Comparison of ENCODE assay signal across 19 mouse cellular contexts in the genomic region with DNA sequence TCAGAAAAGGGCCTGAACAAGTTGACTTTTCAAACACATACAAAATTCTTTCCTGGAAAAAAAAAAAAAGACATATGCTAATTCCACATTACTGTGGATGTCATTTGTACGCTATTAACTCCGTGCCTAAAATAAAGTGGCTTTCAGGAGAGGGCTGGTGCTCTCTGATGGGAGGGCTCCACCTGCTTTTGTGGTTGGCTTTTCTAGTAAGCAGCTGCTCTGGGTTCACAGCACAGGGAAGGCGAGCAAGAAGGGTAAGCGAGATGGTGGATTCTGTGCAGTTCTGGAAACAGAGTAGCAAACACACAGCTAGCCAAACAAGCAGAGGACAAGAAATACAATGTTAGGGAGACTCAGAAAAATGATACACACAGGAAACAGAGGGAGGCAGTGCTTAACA. TPM values are rescaled to one million over a fixed set of nuclear protein-coding genes. Genes with fewer than 3 reads are reported as not detected.
DNase-seq lines count a peak whose midpoint lies in the region; ATAC-seq and TF ChIP-seq lines count a peak whose summit lies in the region.
"Had no signal": no experiment of that assay in that cellular context is flagged by ENCODE, and none has a peak within 500 bp of the region (broad histone marks: within the 10 kb centered on the region; RNA-seq: fewer than 3 reads in every experiment).

No protein-coding gene starts in this region.

- H3K9ac ChIP-seq in neural tube, embryonic 12.5 days = no peak overlapping the region
- no peak overlapping the region for H3K9ac ChIP-seq in neural tube, embryonic 15.5 days (replicated peaks)
- H3K9ac ChIP-seq in forebrain, postnatal 0 days = no peak overlapping the region
- H3K9ac ChIP-seq in midbrain, embryonic 12.5 days (replicated peaks) = no peak overlapping the region
- H3K9ac ChIP-seq in intestine, postnatal 0 days (ENCODE audit: low read depth, low read length) = no peak overlapping the region
- no peak overlapping the region for H3K9ac ChIP-seq in kidney, embryonic 16.5 days (replicated peaks; ENCODE audit: low read length)
- H3K9ac ChIP-seq: embryonic facial prominence, embryonic 15.5 days; kidney, embryonic 15.5 days; limb, embryonic 12.5 days; lung, embryonic 14.5 days had no signal

- no peak overlapping the region for H3K4me2 ChIP-seq in neural tube, embryonic 12.5 days (replicated peaks)
- H3K4me2 ChIP-seq in neural tube, embryonic 15.5 days = no peak overlapping the region
- H3K4me2 ChIP-seq in forebrain, postnatal 0 days (ENCODE audit: low read depth) = no peak overlapping the region
- H3K4me2 ChIP-seq in midbrain, embryonic 12.5 days (replicated peaks) = peak overlapping the region; percentile 4; the same call in 1 of the 2 replicates
- no peak overlapping the region for H3K4me2 ChIP-seq in intestine, postnatal 0 days (replicated peaks; ENCODE audit: low read depth)
- H3K4me2 ChIP-seq in kidney, embryonic 16.5 days (replicated peaks; ENCODE audit: low read depth, low read length) = no peak overlapping the region
- H3K4me2 ChIP-seq: embryonic facial prominence, embryonic 15.5 days; kidney, embryonic 15.5 days; limb, embryonic 12.5 days; lung, embryonic 14.5 days had no signal

- H3K36me3 ChIP-seq in neural tube, embryonic 12.5 days = no peaks in the 10 kb centered on the region
- no peaks in the 10 kb centered on the region for H3K36me3 ChIP-seq in neural tube, embryonic 15.5 days
- no peaks in the 10 kb centered on the region for H3K36me3 ChIP-seq in forebrain, postnatal 0 days (ENCODE audit: insufficient read depth)
- no peaks in the 10 kb centered on the region for H3K36me3 ChIP-seq in midbrain, embryonic 12.5 days
- no peaks in the 10 kb centered on the region for H3K36me3 ChIP-seq in intestine, postnatal 0 days (ENCODE audit: control insufficient read depth, insufficient read depth)
- no peaks in the 10 kb centered on the region for H3K36me3 ChIP-seq in kidney, embryonic 16.5 days (ENCODE audit: insufficient read depth, low read length)
- H3K36me3 ChIP-seq: embryonic facial prominence, embryonic 15.5 days; kidney, embryonic 15.5 days; limb, embryonic 12.5 days had no signal

- TF ChIP-seq CTCF in forebrain, postnatal 0 days (IDR thresholded peaks at IDR 0.05; ENCODE audit: low read depth) = no peak
- no peak for TF ChIP-seq CTCF in intestine, postnatal 0 days (IDR thresholded peaks at IDR 0.05; ENCODE audit: low read depth)

- H3K4me3 ChIP-seq in neural tube, embryonic 12.5 days = no peak overlapping the region
- H3K4me3 ChIP-seq in neural tube, embryonic 15.5 days (replicated peaks) = no peak overlapping the region
- H3K4me3 ChIP-seq in forebrain, postnatal 0 days (ENCODE audit: low read depth, low read length) = no peak overlapping the region
- no peak overlapping the region for H3K4me3 ChIP-seq in midbrain, embryonic 12.5 days
- no peak overlapping the region for H3K4me3 ChIP-seq in intestine, postnatal 0 days (ENCODE audit: low read depth, low read length)
- no peak overlapping the region for H3K4me3 ChIP-seq in kidney, embryonic 16.5 days (ENCODE audit: low read length)
- H3K4me3 ChIP-seq: embryonic facial prominence, embryonic 15.5 days; kidney, embryonic 15.5 days; limb, embryonic 12.5 days; megakaryocyte, embryonic 14.5 days had no signal

- ATAC-seq in neural tube, embryonic 12.5 days (ENCODE audit: low FRiP score, low read depth) = 0 out of 2 replicates have a peak, but pooled peaks have one; percentile 37
- ATAC-seq in neural tube, embryonic 15.5 days (ENCODE audit: low FRiP score) = no peak; the same call in 1 of the 2 replicates
- peak; percentile 65 for ATAC-seq in forebrain, postnatal 0 days
- ATAC-seq in midbrain, embryonic 12.5 days (ENCODE audit: low FRiP score, low read depth) = peak; percentile 56; the same call in 1 of the 2 replicates
- no peak for ATAC-seq in intestine, postnatal 0 days
- no peak for ATAC-seq in kidney, embryonic 16.5 days (ENCODE audit: low FRiP score, low TSS enrichment)
- ATAC-seq: Patski had no signal

- H3K27ac ChIP-seq in neural tube, embryonic 12.5 days = no peak overlapping the region
- no peak overlapping the region for H3K27ac ChIP-seq in neural tube, embryonic 15.5 days (replicated peaks)
- no peak overlapping the region for H3K27ac ChIP-seq in forebrain, postnatal 0 days (ENCODE audit: low read depth, low read length)
- H3K27ac ChIP-seq in midbrain, embryonic 12.5 days (replicated peaks) = peak overlapping the region; percentile 21
- H3K27ac ChIP-seq in intestine, postnatal 0 days (ENCODE audit: low read depth, low read length) = no peak overlapping the region
- H3K27ac ChIP-seq in kidney, embryonic 16.5 days (ENCODE audit: low read length) = no peak overlapping the region
- H3K27ac ChIP-seq: kidney, embryonic 15.5 days; limb, embryonic 12.5 days had no signal

- WGBS in neural tube, embryonic 12.5 days = 19% methylated on average over 4 of the region's 4 CpGs
- WGBS in neural tube, embryonic 15.5 days = 18% methylated on average over 4 of the region's 4 CpGs
- 15% methylated on average over 4 of the region's 4 CpGs for WGBS in forebrain, postnatal 0 days
- 18% methylated on average over 4 of the region's 4 CpGs for WGBS in midbrain, embryonic 12.5 days
- WGBS in intestine, postnatal 0 days = 63% methylated on average over 4 of the region's 4 CpGs
- 40% methylated on average over 4 of the region's 4 CpGs for WGBS in kidney, embryonic 16.5 days

- no peak for DNase-seq in forebrain, postnatal 0 days
- DNase-seq in heart, postnatal 14 days = no peak
- no peak for DNase-seq in kidney, adult 11 months
- DNase-seq: cerebellum, postnatal 36 days had no signal

- no peaks in the 10 kb centered on the region for H3K9me3 ChIP-seq in neural tube, embryonic 12.5 days
- no peaks in the 10 kb centered on the region for H3K9me3 ChIP-seq in neural tube, embryonic 15.5 days (replicated peaks)
- no peaks in the 10 kb centered on the region for H3K9me3 ChIP-seq in forebrain, postnatal 0 days (ENCODE audit: low read length)
- no peaks in the 10 kb centered on the region for H3K9me3 ChIP-seq in midbrain, embryonic 12.5 days
- no peaks in the 10 kb centered on the region for H3K9me3 ChIP-seq in intestine, postnatal 0 days (ENCODE audit: control insufficient read depth)
- H3K9me3 ChIP-seq in kidney, embryonic 16.5 days (ENCODE audit: low read length) = no peaks in the 10 kb centered on the region
- H3K9me3 ChIP-seq: embryonic facial prominence, embryonic 15.5 days; kidney, embryonic 15.5 days; limb, embryonic 12.5 days; megakaryocyte, embryonic 14.5 days had no signal

- peaks cover 9% of the 10 kb centered on the region for H3K27me3 ChIP-seq in neural tube, embryonic 12.5 days (replicated peaks)
- no peaks in the 10 kb centered on the region for H3K27me3 ChIP-seq in neural tube, embryonic 15.5 days (replicated peaks)
- H3K27me3 ChIP-seq in forebrain, postnatal 0 days (ENCODE audit: insufficient read depth, low read length) = no peaks in the 10 kb centered on the region
- peaks cover 37% of the 10 kb centered on the region for H3K27me3 ChIP-seq in midbrain, embryonic 12.5 days
- 0 out of 2 replicates have a peak, but pooled peaks cover 6% of the 10 kb centered on the region for H3K27me3 ChIP-seq in intestine, postnatal 0 days (replicated peaks; ENCODE audit: control insufficient read depth, insufficient read depth, low read length)
- H3K27me3 ChIP-seq in kidney, embryonic 16.5 days (ENCODE audit: insufficient read depth, low read length) = peaks cover 7% of the 10 kb centered on the region; the same call in 1 of the 2 replicates

- peaks cover 17% of the 10 kb centered on the region for H3K4me1 ChIP-seq in neural tube, embryonic 12.5 days
- H3K4me1 ChIP-seq in neural tube, embryonic 15.5 days = peaks cover 15% of the 10 kb centered on the region
- peaks cover 9% of the 10 kb centered on the region for H3K4me1 ChIP-seq in forebrain, postnatal 0 days (ENCODE audit: insufficient read depth)
- H3K4me1 ChIP-seq in midbrain, embryonic 12.5 days = peaks cover 31% of the 10 kb centered on the region
- H3K4me1 ChIP-seq in intestine, postnatal 0 days (replicated peaks; ENCODE audit: control insufficient read depth, insufficient read depth, low read length) = no peaks in the 10 kb centered on the region
- H3K4me1 ChIP-seq in kidney, embryonic 16.5 days (ENCODE audit: insufficient read depth, low read length) = no peaks in the 10 kb centered on the region
- H3K4me1 ChIP-seq: embryonic facial prominence, embryonic 15.5 days; megakaryocyte, embryonic 14.5 days had no signal

- intact Hi-C loops in heart, postnatal 14 days (cut with DNase I) = no loop called here

RNA-seq across cellular contexts. Expression of gene 4931429L15Rik, which starts 18.6 kb away (rescaled TPM):
- polyA plus RNA-seq in neural tube, embryonic 12.5 days (2016; fragmentation: Nextera tagmentation; extraction: Ambion mirVana) = 0.18 TPM in 1 of 2 replicates, not detected in the other
- polyA plus RNA-seq in neural tube, embryonic 15.5 days (2015; fragmentation: Nextera tagmentation; extraction: Ambion mirVana) = not detected in 2 replicates
- not detected in 2 replicates for total RNA-seq in forebrain, postnatal 0 days (2014; rRNA removed)
- not detected in 2 replicates for polyA plus RNA-seq in forebrain, postnatal 0 days (2015; fragmentation: Nextera tagmentation; extraction: Ambion mirVana)
- polyA plus RNA-seq in midbrain, embryonic 12.5 days (2016; fragmentation: Nextera tagmentation; extraction: Ambion mirVana) = not detected in 2 replicates
- not detected in 2 replicates for polyA plus RNA-seq in intestine, postnatal 0 days (2015; fragmentation: Nextera tagmentation; extraction: Ambion mirVana)
- total RNA-seq in heart, postnatal 14 days (2021) = not detected
- not detected in 2 replicates for polyA plus RNA-seq in kidney, embryonic 16.5 days (2015; fragmentation: Nextera tagmentation; extraction: Ambion mirVana)
- total RNA-seq: adrenal gland, adult 18-20 months; heart, adult 8-10 months; hematopoietic stem cell, adult 5-6 weeks; layer of hippocampus, postnatal 14 days had no signal
- polyA plus RNA-seq: embryonic facial prominence, embryonic 15.5 days; kidney, embryonic 15.5 days; limb, embryonic 12.5 days; lung, embryonic 14.5 days; Patski had no signal

RNA-seq across cellular contexts. Expression of gene Bud13, which starts 55.6 kb away (rescaled TPM):
- 20.4 and 21.7 TPM in 2 replicates for polyA plus RNA-seq in neural tube, embryonic 12.5 days (2016; fragmentation: Nextera tagmentation; extraction: Ambion mirVana)
- 14.5 and 16.4 TPM in 2 replicates for polyA plus RNA-seq in neural tube, embryonic 15.5 days (2015; fragmentation: Nextera tagmentation; extraction: Ambion mirVana)
- total RNA-seq in forebrain, postnatal 0 days (2014; rRNA removed) = 13.5 and 14.7 TPM in 2 replicates
- polyA plus RNA-seq in forebrain, postnatal 0 days (2015; fragmentation: Nextera tagmentation; extraction: Ambion mirVana) = 11.5 and 12.8 TPM in 2 replicates
- polyA plus RNA-seq in midbrain, embryonic 12.5 days (2016; fragmentation: Nextera tagmentation; extraction: Ambion mirVana) = 23.2 and 24.7 TPM in 2 replicates
- 6.4 and 8.0 TPM in 2 replicates for polyA plus RNA-seq in intestine, postnatal 0 days (2015; fragmentation: Nextera tagmentation; extraction: Ambion mirVana)
- 1 to 10 TPM; 7.4 to 7.7 TPM for total RNA-seq in heart, postnatal 14 days (2021)
- polyA plus RNA-seq in kidney, embryonic 16.5 days (2015; fragmentation: Nextera tagmentation; extraction: Ambion mirVana) = 25.6 and 29.6 TPM in 2 replicates

Comparison
In these comparisons a context has a peak if more than half of its experiments do, and no peak if none do; other contexts are left out.
1. ATAC-seq: peak in neural tube, embryonic 12.5 days (single experiment), forebrain, postnatal 0 days (single experiment) and midbrain, embryonic 12.5 days (single experiment); none in neural tube, embryonic 15.5 days (single experiment), intestine, postnatal 0 days (single experiment) and kidney, embryonic 16.5 days (single experiment).